Mouse (Mus musculus) kidney, adult 2 months (tissue): ENCODE measurements at regions not wholly inside any gene's neighbourhood (a gene's known extent, or its start where the extent isn't known, plus 50 kb on each side); places are given as distances from the start of the nearest gene placed in this dataset.

Source experiments
- DNase-seq: peaks from one replicate; pipeline ENCODE4 v3.0.0; 2021
- H3K27ac ChIP-seq: fragments of 200-500 bp; 2 replicates; pipeline ENCODE4 v1.5.1; 2012; ENCODE audit warnings: low read depth, low read length, control low read depth, inconsistent platforms; ENCODE audit not compliant: insufficient read depth
- H3K27me3 ChIP-seq: fragments of 200-500 bp; replicated peaks from 2 replicates; pipeline ENCODE4 v1.6.1; 2012; ENCODE audit warnings: mild to moderate bottlenecking, moderate library complexity, low read length, inconsistent platforms; ENCODE audit not compliant: control insufficient read depth, insufficient read depth
- H3K36me3 ChIP-seq: fragments of 200-500 bp; 2 replicates; pipeline ENCODE4 v1.6.1; 2012; ENCODE audit warnings: mild to moderate bottlenecking, moderate library complexity, low read length, inconsistent platforms; ENCODE audit not compliant: control insufficient read depth, insufficient read depth
- H3K4me1 ChIP-seq: fragments of 200-500 bp; 2 replicates; pipeline ENCODE4 v1.6.1; 2011; ENCODE audit warnings: low read length; ENCODE audit not compliant: control insufficient read depth, insufficient read depth
- H3K4me3 ChIP-seq: fragments of 200-500 bp; 2 replicates; pipeline ENCODE4 v1.5.1; 2011; ENCODE audit warnings: mild to moderate bottlenecking, low read depth, low read length, control low read depth; ENCODE audit not compliant: insufficient read depth
- CTCF ChIP-seq: fragments of 200-500 bp; conservative IDR thresholded peaks from 2 replicates; pipeline ENCODE4 v1.5.1; 2011; ENCODE audit warnings: low read depth, mild to moderate bottlenecking, control low read depth, low read length, moderate library complexity, mixed read lengths; ENCODE audit not compliant: insufficient read depth, insufficient read length
- POLR2A ChIP-seq: fragments of 200-500 bp; IDR thresholded peaks from one replicate; pipeline ENCODE4 v1.6.1; 2011; ENCODE audit warnings: low read depth, low read length, control low read depth
- WGBS: fragments of 180-500 bp; shearing (Covaris S2); methylation state at CpG from one replicate; pipeline ENCODE4 v1.1.7; 2018; 5-methylcytosine and 5-hydroxymethylcytosine counted together

GRCm38 (mm10) chr10:66547660-66548059 lies 548.3 kb upstream of the Jmjd1c start:
- 27% methylated on average over 3 of the region's 3 CpGs for WGBS
- TF ChIP-seq CTCF (no peak), POLR2A (no peak)
- Histone ChIP-seq H3K27ac (no peak overlapping the region), H3K27me3 (no peaks in the 10 kb centered on the region), H3K36me3 (no peaks in the 10 kb centered on the region), H3K4me1 (0 out of 2 replicates have a peak, but pooled peaks cover 2% of the 10 kb centered on the region), H3K4me3 (no peak overlapping the region)
- DNase-seq: no peak

DNA sequence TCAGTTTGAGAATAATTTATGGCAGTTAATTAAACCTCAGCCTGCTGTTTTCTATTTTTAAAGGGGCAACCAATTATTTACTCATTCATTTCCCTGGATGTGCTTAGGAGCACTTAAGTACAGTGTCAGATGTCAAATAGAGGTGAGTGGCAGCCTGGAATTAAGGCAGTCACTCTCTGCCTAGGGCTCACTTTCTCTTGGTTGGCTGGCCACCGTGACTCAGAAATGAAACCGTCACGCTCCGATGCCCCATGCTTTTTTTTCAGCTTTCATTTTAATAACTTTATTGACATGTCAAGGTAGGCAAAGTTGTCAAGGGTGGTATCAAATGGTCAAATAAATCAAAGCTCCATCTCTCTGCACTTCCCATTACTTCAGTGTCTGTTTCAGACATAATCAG lies 547.9 kb upstream of the Jmjd1c start:
- Histone ChIP-seq H3K36me3 (no peaks in the 10 kb centered on the region), H3K4me3 (no peak overlapping the region), H3K27me3 (no peaks in the 10 kb centered on the region), H3K4me1 (0 out of 2 replicates have a peak, but pooled peaks cover 2% of the 10 kb centered on the region), H3K27ac (no peak overlapping the region)
- TF ChIP-seq CTCF (no peak), POLR2A (no peak)
- WGBS: 9% methylated on average over 4 of the region's 4 CpGs
- peak; percentile 12 for DNase-seq

- WGBS: 37% methylated on average over 3 of the region's 3 CpGs
- 0 out of 2 replicates have a peak, but pooled peaks cover 2% of the 10 kb centered on the region for H3K4me1 ChIP-seq
- no peaks in the 10 kb centered on the region for H3K36me3 ChIP-seq
- TF ChIP-seq CTCF: no peak
- TF ChIP-seq POLR2A: no peak
- DNase-seq: no peak
- H3K27me3 ChIP-seq: no peaks in the 10 kb centered on the region
- no peak overlapping the region for H3K27ac ChIP-seq
- no peak overlapping the region for H3K4me3 ChIP-seq
These were observed 543.0 kb upstream of the Jmjd1c start for GRCm38 (mm10) chr10:66552919-66553318.

DNA sequence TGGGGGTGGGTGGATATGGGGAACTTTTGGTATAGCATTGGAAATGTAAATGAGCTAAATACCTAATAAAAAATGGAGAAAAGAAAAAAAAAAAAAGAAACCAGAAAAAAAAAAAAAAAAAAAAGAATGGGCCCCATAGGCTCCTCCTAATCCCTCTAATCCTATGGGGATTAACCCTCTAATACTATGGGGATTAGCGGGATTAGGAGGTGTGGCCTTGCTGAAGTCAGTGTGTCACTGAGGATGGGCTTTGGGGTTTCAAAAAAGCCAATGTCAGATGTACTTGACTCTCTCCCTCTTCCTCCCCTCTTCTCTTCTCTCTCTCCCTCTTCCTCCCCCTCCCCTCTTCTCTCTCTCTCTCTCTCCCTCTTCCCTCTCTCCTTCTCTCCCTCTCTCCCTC lies 541.7 kb upstream of the Jmjd1c start:
- H3K4me1 ChIP-seq: no peaks in the 10 kb centered on the region
- no peaks in the 10 kb centered on the region for H3K27me3 ChIP-seq
- no peak for TF ChIP-seq CTCF
- no peak for TF ChIP-seq POLR2A
- H3K36me3 ChIP-seq: no peaks in the 10 kb centered on the region
- no peak overlapping the region for H3K27ac ChIP-seq
- 100% methylated on average over 1 of the region's 1 CpGs for WGBS
- DNase-seq: no peak
- no peak overlapping the region for H3K4me3 ChIP-seq

- H3K4me1 ChIP-seq: no peaks in the 10 kb centered on the region
- 62% methylated on average over 6 of the region's 6 CpGs for WGBS
- H3K27me3 ChIP-seq: no peaks in the 10 kb centered on the region
- no peak overlapping the region for H3K4me3 ChIP-seq
- H3K27ac ChIP-seq: no peak overlapping the region
- no peak for DNase-seq
- TF ChIP-seq CTCF (no peak), POLR2A (no peak)
- H3K36me3 ChIP-seq: no peaks in the 10 kb centered on the region
These were observed 537.7 kb upstream of the Jmjd1c start for GRCm38 (mm10) chr10:66558097-66558840.

GRCm38 (mm10) chr10:66565374-66565773 lies 530.6 kb upstream of the Jmjd1c start:
- WGBS: 83% methylated on average over 6 of the region's 6 CpGs
- no peak for DNase-seq

GRCm38 (mm10) chr10:66574846-66575535 lies 520.9 kb upstream of the Jmjd1c start:
- Histone ChIP-seq H3K36me3 (no peaks in the 10 kb centered on the region), H3K4me3 (no peak overlapping the region), H3K4me1 (no peaks in the 10 kb centered on the region), H3K27me3 (no peaks in the 10 kb centered on the region), H3K27ac (no peak overlapping the region)
- TF ChIP-seq CTCF: no peak; the same call in 1 of the 2 replicates
- DNase-seq: peak; percentile 9
- WGBS: 30% methylated on average over 10 of the region's 10 CpGs

More at GRCm38 (mm10) chr10:66565374-66565773, 530.6 kb upstream of the Jmjd1c start:
- H3K4me1 ChIP-seq: no peaks in the 10 kb centered on the region
- TF ChIP-seq CTCF: no peak
- no peak for TF ChIP-seq POLR2A
- H3K36me3 ChIP-seq: no peaks in the 10 kb centered on the region
- H3K4me3 ChIP-seq: no peak overlapping the region
- no peak overlapping the region for H3K27ac ChIP-seq
- H3K27me3 ChIP-seq: no peaks in the 10 kb centered on the region
